Mouse (Mus musculus): Measurements from ENCODE around the gene Ndufv2. TPM values are rescaled to one million over a fixed set of nuclear protein-coding genes. Genes with fewer than 3 reads are reported as not detected.

Gene Ndufv2
- polyA plus RNA-seq, 1 experiment from 2014 or later = 239 TPM

GRCm38 (mm10) chr17:66092065-66092464 lies 9.3 kb downstream of the Ndufv2 start:
- H3K4me1 ChIP-seq (ENCODE audit: insufficient read depth, low read depth, low read length) = no peaks in the 10 kb centered on the region
- 73% methylated on average over 2 of the region's 2 CpGs for WGBS
- H3K9me3 ChIP-seq (ENCODE audit: low read length) = no peaks in the 10 kb centered on the region
- no peak overlapping the region for H3K27ac ChIP-seq (ENCODE audit: low read length)
- ATAC-seq (no peak), DNase-seq (ENCODE audit: low spot score) (no peak)
- H3K4me2 ChIP-seq (replicated peaks; ENCODE audit: low read depth, low read length) = no peak overlapping the region
- H3K36me3 ChIP-seq (ENCODE audit: insufficient read depth, low read length) = peaks cover 3% of the 10 kb centered on the region; the same call in 1 of the 2 replicates
- TF ChIP-seq CTCF (IDR thresholded peaks at IDR 0.05) (no peak), EP300 (IDR thresholded peaks at IDR 0.05) (no peak)
- no peak overlapping the region for H3K9ac ChIP-seq (replicated peaks; ENCODE audit: low read depth)
- H3K27me3 ChIP-seq (replicated peaks; ENCODE audit: insufficient read depth, low read length) = no peaks in the 10 kb centered on the region
- no peak overlapping the region for H3K4me3 ChIP-seq (ENCODE audit: low read depth, low read length)

GRCm38 (mm10) chr17:66091392-66091791 lies 10.0 kb downstream of the Ndufv2 start:
- Histone ChIP-seq H3K9ac (replicated peaks; ENCODE audit: low read depth) (no peak overlapping the region), H3K27me3 (replicated peaks; ENCODE audit: insufficient read depth, low read length) (no peaks in the 10 kb centered on the region), H3K4me1 (ENCODE audit: insufficient read depth, low read depth, low read length) (no peaks in the 10 kb centered on the region), H3K36me3 (ENCODE audit: insufficient read depth, low read length) (peaks cover 7% of the 10 kb centered on the region; the same call in 1 of the 2 replicates), H3K27ac (ENCODE audit: low read length) (no peak overlapping the region), H3K4me3 (ENCODE audit: low read depth, low read length) (no peak overlapping the region), H3K4me2 (replicated peaks; ENCODE audit: low read depth, low read length) (no peak overlapping the region), H3K9me3 (ENCODE audit: low read length) (no peaks in the 10 kb centered on the region)
- TF ChIP-seq CTCF (IDR thresholded peaks at IDR 0.05) (no peak), EP300 (IDR thresholded peaks at IDR 0.05) (no peak)
- no peak for ATAC-seq
- DNase-seq (ENCODE audit: low spot score) = no peak
- 83% methylated on average over 2 of the region's 2 CpGs for WGBS

GRCm38 (mm10) chr17:66090251-66090650 lies 11.1 kb downstream of the Ndufv2 start:
- DNase-seq (ENCODE audit: low spot score) (no peak), ATAC-seq (no peak)
- Histone ChIP-seq H3K9ac (replicated peaks; ENCODE audit: low read depth) (no peak overlapping the region), H3K27ac (ENCODE audit: low read length) (no peak overlapping the region), H3K27me3 (replicated peaks; ENCODE audit: insufficient read depth, low read length) (no peaks in the 10 kb centered on the region), H3K4me1 (ENCODE audit: insufficient read depth, low read depth, low read length) (no peaks in the 10 kb centered on the region), H3K4me2 (replicated peaks; ENCODE audit: low read depth, low read length) (no peak overlapping the region), H3K4me3 (ENCODE audit: low read depth, low read length) (no peak overlapping the region), H3K36me3 (ENCODE audit: insufficient read depth, low read length) (peaks cover 11% of the 10 kb centered on the region; the same call in 1 of the 2 replicates), H3K9me3 (ENCODE audit: low read length) (no peaks in the 10 kb centered on the region)
- TF ChIP-seq EP300 (IDR thresholded peaks at IDR 0.05) (no peak), CTCF (IDR thresholded peaks at IDR 0.05) (no peak)

GRCm38 (mm10) chr17:66085038-66085437 lies 16.3 kb downstream of the Ndufv2 start:
- H3K4me1 ChIP-seq (ENCODE audit: insufficient read depth, low read depth, low read length) = no peaks in the 10 kb centered on the region
- no peak for ATAC-seq
- WGBS = 77% methylated on average over 1 of the region's 1 CpGs
- TF ChIP-seq EP300 (IDR thresholded peaks at IDR 0.05) = no peak
- no peak for TF ChIP-seq CTCF (IDR thresholded peaks at IDR 0.05)
- H3K27me3 ChIP-seq (replicated peaks; ENCODE audit: insufficient read depth, low read length) = no peaks in the 10 kb centered on the region
- no peak overlapping the region for H3K27ac ChIP-seq (ENCODE audit: low read length)
- peaks cover 11% of the 10 kb centered on the region for H3K36me3 ChIP-seq (ENCODE audit: insufficient read depth, low read length)
- H3K4me2 ChIP-seq (replicated peaks; ENCODE audit: low read depth, low read length) = no peak overlapping the region
- H3K9ac ChIP-seq (replicated peaks; ENCODE audit: low read depth) = no peak overlapping the region
- no peak for DNase-seq (ENCODE audit: low spot score)
- H3K4me3 ChIP-seq (ENCODE audit: low read depth, low read length) = no peak overlapping the region
- H3K9me3 ChIP-seq (ENCODE audit: low read length) = no peaks in the 10 kb centered on the region

GRCm38 (mm10) chr17:66084486-66084885 lies 16.9 kb downstream of the Ndufv2 start:
- DNase-seq (ENCODE audit: low spot score) = no peak
- H3K4me3 ChIP-seq (ENCODE audit: low read depth, low read length) = no peak overlapping the region
- TF ChIP-seq EP300 (IDR thresholded peaks at IDR 0.05) = no peak
- TF ChIP-seq CTCF (IDR thresholded peaks at IDR 0.05) = no peak; the same call in 1 of the 2 replicates
- no peaks in the 10 kb centered on the region for H3K9me3 ChIP-seq (ENCODE audit: low read length)
- H3K27ac ChIP-seq (ENCODE audit: low read length) = no peak overlapping the region
- H3K4me2 ChIP-seq (replicated peaks; ENCODE audit: low read depth, low read length) = no peak overlapping the region
- no peaks in the 10 kb centered on the region for H3K27me3 ChIP-seq (replicated peaks; ENCODE audit: insufficient read depth, low read length)
- H3K9ac ChIP-seq (replicated peaks; ENCODE audit: low read depth) = no peak overlapping the region
- ATAC-seq = no peak
- H3K4me1 ChIP-seq (ENCODE audit: insufficient read depth, low read depth, low read length) = no peaks in the 10 kb centered on the region
- 65% methylated on average over 1 of the region's 1 CpGs for WGBS
- H3K36me3 ChIP-seq (ENCODE audit: insufficient read depth, low read length) = peaks cover 11% of the 10 kb centered on the region; the same call in 1 of the 2 replicates

- no peaks in the 10 kb centered on the region for H3K27me3 ChIP-seq (replicated peaks; ENCODE audit: insufficient read depth, low read length)
- no peaks in the 10 kb centered on the region for H3K4me1 ChIP-seq (ENCODE audit: insufficient read depth, low read depth, low read length)
- ATAC-seq (peak; percentile 32), DNase-seq (ENCODE audit: low spot score) (no peak)
- no peaks in the 10 kb centered on the region for H3K9me3 ChIP-seq (ENCODE audit: low read length)
- peak overlapping the region; percentile 65 for H3K27ac ChIP-seq (ENCODE audit: low read length)
- no peaks in the 10 kb centered on the region; the same call in 1 of the 2 replicates for H3K36me3 ChIP-seq (ENCODE audit: insufficient read depth, low read length)
- peak overlapping the region; percentile 94 for H3K4me3 ChIP-seq (ENCODE audit: low read depth, low read length)
- no peak for TF ChIP-seq CTCF (IDR thresholded peaks at IDR 0.05)
- TF ChIP-seq EP300 (IDR thresholded peaks at IDR 0.05) = no peak
- WGBS = 2% methylated on average over 23 of the region's 23 CpGs
- H3K9ac ChIP-seq (replicated peaks; ENCODE audit: low read depth) = peak overlapping the region; percentile 69
- peak overlapping the region; percentile 95 for H3K4me2 ChIP-seq (replicated peaks; ENCODE audit: low read depth, low read length)
Observed at GRCm38 (mm10) chr17:66077437-66077850, 23.9 kb downstream of the Ndufv2 start.

GRCm38 (mm10) chr17:66076934-66077333 lies 24.4 kb downstream of the Ndufv2 start, which contains the start of gene Ankrd12:
Gene Ankrd12, minus strand, starts transcription at chr17:66077089.
- ATAC-seq (peak; percentile 99), DNase-seq (ENCODE audit: low spot score) (peak; percentile 97)
- H3K27ac ChIP-seq (ENCODE audit: low read length) = peak within 1 kb of the TSS; percentile 92
- no peaks in the 10 kb centered on the region for H3K4me1 ChIP-seq (ENCODE audit: insufficient read depth, low read depth, low read length)
- H3K9ac ChIP-seq (replicated peaks; ENCODE audit: low read depth) = peak within 1 kb of the TSS; percentile 69
- WGBS = 1% methylated on average over 40 of the region's 53 CpGs
- no peak for TF ChIP-seq EP300 (IDR thresholded peaks at IDR 0.05)
- no peak for TF ChIP-seq CTCF (IDR thresholded peaks at IDR 0.05)
- H3K27me3 ChIP-seq (replicated peaks; ENCODE audit: insufficient read depth, low read length) = no peaks in the 10 kb centered on the region
- peak within 1 kb of the TSS; percentile 94 for H3K4me3 ChIP-seq (ENCODE audit: low read depth, low read length)
- H3K4me2 ChIP-seq (replicated peaks; ENCODE audit: low read depth, low read length) = peak within 1 kb of the TSS; percentile 95
- no peaks in the 10 kb centered on the region; the same call in 1 of the 2 replicates for H3K36me3 ChIP-seq (ENCODE audit: insufficient read depth, low read length)
- H3K9me3 ChIP-seq (ENCODE audit: low read length) = no peaks in the 10 kb centered on the region
